Mouse (Mus musculus): ENCODE measurements around the gene Il18r1.

Gene Il18r1

DNA sequence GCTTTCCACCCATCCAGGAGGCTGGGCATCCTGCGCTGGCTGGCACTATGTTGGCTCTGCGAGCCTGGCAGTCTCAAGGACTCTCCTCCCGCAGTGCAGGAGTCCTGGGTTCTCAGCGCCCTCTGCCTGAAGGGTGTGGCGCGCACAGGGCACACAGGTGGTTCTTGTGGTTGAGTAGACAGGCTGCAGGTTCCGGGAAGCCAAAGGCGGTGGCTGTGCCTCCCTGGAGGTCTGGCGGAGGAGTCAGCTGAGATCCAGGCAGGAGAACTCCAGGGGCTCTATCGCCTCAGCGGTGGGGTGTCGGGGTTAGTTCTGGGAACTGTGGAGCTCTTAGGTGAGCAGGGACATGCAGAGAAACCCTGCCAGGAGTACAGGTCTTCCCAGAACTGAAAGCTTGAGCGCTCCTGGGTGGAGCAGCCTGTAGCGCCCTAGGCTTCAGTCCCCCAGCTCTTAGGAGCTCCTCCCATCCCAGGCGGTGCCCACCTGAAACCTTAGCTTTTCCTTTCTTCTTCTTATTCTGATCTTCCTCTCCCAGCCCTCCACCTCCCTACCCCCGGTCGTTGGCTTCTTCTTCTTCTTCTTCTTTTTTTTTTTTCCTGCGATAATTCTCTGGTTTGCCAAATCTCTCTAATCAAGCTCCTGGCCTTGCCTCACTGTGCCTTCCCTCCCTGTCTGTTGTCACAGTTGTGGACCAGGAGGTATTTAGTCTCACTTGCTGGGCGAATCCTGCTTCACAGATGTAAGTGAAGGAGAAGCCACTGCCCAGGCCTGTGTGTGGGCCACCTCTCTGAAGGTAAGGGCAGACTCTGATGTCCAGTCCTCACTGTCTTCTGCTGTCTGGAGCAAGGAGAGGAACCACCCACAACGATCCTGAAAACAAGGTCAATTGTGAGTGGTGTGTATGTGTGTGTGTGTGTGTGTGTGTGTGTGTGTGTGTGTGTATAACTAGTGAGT is at the start of gene Il18r1:
Il18r1 (plus strand) TSS at position 76 of the 954 bp plus-strand sequence.
- DNase-seq (ENCODE audit: low spot score), result peak; percentile 49

DNA sequence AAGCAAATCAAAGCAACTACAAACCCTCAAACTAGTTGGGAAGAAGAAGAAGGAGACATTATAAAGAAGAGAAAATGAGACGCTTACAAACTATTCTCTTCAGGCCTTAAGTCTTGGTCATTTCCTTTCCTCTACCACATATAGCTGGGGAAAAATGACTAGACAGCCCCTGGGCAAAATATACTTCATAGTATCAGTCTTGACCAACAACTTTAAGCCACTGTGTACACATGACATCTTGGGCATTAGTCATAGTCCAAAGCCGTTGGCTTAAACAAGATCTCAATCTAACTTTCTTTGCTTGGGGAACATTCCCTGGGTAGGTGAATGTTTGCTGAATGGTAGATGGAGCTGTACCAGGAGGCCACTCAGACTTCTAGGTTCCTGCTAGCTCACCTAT is 48.3 kb upstream of the Il18r1 start:
- DNase-seq (ENCODE audit: low spot score), result no peak

DNA sequence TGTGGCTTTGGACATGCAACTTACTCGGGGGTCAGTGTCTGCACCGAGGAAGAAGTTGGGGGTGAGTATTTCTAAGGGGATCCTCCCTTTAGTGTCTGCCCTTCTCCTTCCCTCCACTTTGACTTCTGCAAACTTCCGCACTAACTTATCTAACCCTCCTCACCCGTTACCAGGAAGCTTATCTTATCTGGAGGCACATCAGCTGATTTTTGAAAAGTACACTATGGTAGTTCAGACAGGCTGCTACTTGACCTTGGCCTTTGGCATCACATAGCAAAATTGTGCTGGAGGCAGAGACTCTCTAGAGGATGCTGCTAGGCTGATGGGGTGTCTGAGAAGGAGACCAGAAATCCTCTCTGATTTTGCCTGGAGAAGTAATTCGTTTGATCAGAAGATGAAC is 46.8 kb upstream of the Il18r1 start:
- DNase-seq (ENCODE audit: low spot score), result no peak

DNA sequence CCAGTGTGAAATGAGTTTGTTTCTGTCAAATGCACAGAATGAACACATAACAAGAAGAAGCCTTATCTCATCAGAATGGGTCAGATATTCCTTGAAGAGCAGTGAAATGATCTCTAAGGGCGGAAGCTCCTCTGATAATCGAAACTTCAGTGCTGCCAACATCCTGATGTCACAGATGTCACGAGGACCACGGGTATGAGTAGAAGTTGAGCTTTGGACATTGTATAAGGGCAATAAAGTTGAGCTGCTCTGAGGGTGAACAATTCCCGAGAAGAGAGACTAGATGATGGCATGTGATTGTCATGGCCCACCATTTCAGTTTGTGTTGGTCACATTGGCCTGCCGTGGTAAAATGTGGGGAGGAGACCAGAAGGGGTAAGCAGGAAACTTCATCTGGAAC is 41.5 kb upstream of the Il18r1 start:
- no peak for DNase-seq (ENCODE audit: low spot score)

DNA sequence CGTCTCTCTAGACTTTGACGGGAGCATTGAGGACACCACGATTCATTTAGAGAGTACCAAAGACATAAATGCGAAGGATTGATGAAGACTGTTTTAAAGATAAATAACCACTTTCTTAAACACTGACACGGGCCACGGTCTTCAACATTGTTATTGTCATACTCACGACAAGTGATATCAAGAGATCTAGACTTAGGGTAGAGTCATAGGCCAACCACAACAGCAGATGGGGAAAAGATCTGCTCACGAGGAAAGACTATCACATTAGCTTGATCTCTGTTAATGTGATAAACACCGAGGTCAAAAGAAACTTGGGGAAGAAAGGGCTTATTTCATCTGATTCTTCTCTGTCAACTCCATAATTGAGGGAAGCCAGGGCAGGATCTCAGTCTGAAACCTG is 38.1 kb upstream of the Il18r1 start:
- no peak for DNase-seq (ENCODE audit: low spot score)

DNA sequence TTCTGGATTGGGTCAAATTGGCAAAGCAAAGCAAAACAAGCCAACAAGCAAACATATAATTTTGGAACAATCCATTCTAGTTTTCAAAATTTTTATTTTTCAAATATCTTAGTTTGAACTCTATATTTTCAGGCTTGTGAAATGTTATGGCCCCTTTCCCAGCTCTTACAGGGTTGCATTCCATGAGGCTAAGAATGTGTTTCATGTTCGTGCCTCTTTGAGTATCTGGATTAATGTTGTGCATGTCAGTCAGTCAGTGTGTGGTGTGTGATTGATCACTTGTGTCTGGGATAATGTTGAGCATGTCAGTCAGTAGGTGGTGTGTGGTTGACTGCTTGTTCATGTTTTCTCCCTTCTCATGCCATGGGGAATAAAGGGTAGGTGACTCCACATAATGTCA is 37.5 kb upstream of the Il18r1 start:
- no peak for DNase-seq (ENCODE audit: low spot score)

DNA sequence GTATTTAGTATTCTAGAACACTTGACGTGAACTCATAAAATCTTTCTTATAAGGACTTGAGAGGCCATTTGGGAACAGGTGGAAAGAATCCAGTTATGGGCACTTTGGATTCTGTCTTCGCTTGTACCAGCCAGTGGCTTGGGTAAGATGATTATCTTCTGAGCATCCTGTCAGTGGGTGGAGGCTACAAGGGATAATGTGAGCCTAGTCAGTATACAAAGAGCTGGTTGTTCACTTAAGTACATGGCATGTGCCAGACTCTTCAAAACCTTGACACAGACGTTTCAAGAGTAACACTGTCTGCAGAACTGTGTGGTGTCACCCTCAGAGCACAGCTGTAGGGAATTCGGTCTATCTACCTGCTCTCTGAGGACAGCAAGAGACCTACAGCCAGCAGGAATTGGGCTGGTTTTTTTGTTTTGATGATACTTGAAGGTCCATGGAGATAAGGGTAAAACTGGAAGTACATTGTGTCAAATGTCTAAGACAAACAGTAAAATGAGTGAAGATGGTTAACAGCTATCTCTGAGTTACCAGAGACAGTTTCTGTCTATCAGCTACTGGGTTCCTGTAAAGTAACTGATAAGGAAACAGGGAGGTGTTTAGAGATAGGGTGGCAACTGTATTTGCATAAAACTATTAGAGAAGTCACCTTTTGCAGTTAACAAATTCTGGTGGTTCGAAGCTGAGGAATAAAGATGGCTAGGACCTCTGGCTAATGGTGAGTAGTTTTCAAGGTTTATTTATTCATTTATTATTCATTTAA is 36.3 kb upstream of the Il18r1 start, which contains the start of gene Il1rl1:
Il1rl1 (plus strand) TSS at position 661 of the 766 bp plus-strand sequence.
- DNase-seq (ENCODE audit: low spot score), result no peak

DNA sequence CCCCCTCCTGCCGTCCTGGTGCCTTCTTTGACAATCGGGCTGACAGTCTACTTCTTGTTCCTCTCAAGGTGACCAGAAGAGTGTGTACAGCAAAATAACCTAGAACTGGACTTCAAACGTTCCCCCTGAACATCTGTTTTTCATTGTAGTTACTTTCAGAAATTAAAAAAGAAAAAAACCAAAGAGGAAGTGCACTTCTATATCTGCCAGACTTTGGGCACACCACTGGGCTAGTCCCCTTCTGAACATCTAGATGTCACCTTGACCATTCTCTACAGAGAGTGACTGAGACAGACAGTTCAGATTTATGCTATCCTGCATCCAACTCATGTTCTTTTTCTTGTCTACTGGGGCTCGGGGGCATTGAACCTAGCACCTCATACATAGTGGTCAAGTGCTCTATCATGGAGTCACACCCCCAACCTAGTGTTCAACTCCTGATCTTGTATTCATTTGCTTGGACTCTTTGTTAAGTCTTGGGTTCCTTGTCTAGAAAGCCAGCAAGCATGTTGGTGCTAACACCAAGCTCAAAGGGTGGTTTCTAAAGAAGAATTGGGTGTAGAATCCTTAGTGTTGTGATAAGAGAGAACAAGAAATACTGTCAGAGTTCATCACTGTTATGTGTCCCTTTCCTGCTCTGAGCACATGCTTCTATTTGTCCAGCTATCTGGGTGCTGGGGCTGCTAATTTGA is 35.1 kb upstream of the Il18r1 start:
- DNase-seq (ENCODE audit: low spot score), result no peak

DNA sequence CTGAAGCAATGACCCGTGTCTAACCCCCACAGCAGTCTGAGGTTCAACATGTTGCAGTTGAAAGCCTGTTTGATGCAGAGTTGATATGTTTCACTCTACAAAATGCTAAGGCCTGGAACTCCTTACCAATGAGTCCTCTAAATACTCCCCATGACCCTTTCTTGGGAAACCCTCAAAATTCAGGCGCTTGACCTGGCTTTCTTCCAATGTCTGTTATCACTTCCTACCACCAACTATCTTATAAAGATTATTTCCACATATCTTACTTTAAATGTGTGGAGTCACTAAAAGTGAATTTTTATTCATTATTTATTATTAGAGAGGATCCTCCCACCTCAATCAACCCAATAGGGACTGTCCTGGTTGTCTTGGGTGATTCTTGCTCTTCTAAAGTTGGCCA is 33.2 kb upstream of the Il18r1 start:
- no peak for DNase-seq (ENCODE audit: low spot score)

DNA sequence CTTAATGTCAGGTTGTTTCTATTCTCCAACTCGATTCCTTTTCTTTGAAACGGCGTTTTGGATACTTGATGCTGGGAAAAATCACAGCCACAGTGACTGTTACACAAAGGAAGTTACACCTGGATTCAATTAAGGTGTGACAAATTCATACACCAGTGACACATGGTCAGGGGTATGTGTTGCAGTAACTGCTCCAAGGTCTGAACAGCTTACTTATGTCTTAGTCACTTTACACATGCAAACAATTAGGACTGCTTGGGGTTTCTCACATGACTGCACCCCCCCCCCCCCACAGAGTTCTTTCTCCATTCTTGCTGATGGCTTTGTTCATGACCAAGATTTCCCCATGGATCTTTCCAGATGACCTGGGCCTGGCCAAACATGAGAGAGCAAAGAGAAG is 29.4 kb upstream of the Il18r1 start:
- no peak for DNase-seq (ENCODE audit: low spot score)

DNA sequence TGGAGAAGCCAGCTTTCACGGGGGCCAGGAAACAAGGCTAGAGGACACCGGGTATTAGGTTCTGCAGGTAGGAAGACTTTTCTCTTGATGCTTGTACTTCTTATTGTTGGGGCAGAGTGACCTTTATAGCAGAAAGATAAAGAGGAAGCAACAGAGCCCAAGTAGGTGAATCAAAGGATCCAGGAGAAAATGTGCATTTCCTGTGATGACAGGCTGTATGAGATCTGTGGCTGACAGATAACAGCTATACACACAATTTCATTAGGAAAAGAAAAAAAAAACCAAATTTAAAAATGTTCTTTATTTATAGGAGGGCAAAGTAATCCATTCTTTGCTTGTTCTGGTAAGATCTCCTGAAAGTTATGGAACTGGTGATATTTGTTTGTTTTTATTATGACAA is 28.0 kb upstream of the Il18r1 start:
- no peak for DNase-seq (ENCODE audit: low spot score)

DNA sequence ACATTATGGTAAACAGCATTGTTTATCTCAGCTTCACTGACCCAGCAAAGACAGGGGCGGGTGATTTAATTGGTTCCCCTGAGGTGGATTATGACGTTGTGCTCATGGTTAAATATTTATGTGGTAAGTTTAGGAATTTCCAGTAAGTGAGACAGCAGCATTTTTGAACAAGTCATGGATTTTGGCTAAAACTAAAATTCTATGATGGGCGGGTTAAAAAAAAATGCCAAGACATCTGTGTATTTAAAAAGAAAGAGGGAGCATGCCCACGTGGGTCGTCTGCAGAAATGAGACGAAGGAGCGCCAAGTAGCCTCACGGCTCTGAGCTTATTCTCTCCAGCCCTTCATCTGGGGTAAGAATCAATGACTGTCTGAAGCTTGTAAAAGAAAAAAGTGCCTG is 25.8 kb upstream of the Il18r1 start:
- no peak for DNase-seq (ENCODE audit: low spot score)

DNA sequence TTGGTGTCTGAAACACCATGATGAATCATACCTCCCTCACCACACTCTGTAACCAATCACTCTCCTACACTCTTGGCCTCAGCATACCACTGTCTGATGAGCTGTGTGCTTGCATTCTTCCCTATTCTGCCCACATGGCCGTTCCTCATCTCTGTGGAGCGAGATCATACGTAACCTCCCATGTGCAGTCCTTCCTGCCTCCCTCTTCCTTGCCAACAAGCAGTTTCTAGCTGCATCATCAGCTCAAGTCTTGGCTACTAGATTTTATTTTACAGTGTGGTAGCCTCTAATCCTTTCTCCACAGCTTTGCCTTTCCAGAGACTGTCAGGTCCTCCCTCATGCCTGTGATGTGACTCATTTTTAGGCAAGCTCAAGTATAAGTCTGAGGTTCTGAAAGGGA is 20.6 kb upstream of the Il18r1 start:
- DNase-seq (ENCODE audit: low spot score), result no peak

DNA sequence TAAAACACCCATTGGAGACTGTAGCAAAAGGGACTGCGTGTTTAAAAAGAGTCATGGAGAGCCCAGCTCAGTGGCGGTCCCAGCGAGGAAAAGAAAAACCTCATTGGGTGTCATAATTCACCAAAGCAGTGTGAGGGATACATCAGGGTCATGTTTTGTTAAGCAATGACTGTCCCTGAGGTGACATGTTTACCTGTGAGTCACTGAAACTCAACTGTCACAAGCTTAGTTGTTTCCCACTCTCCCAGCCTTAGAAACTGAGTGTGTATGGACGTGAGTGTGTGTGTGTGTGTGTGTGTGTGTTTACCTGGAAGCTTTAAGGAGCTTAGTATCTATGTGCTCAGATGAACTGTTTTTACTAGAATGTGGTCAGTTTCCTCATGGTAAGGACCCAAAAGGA is 2.0 kb downstream of the Il18r1 start:
- DNase-seq (ENCODE audit: low spot score), result no peak

DNA sequence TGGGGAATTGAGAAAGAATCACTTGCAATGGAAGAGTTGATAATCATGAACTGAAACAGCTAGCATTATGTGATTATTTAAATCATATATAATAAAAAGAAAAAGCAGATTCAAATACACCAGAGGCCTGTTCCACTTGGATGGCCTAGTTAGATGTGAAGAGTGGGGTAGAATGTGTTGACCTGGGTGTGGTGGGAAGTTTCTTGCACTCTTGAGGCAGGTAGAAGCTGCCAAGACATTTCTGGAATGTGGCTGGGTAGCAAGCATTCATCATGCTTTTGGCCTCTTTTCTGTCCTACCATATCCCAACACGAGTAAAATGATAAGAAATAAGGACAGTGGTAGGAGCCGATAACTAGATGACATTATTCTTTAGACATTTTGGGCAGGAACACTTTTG is 3.5 kb downstream of the Il18r1 start:
- no peak for DNase-seq (ENCODE audit: low spot score)

DNA sequence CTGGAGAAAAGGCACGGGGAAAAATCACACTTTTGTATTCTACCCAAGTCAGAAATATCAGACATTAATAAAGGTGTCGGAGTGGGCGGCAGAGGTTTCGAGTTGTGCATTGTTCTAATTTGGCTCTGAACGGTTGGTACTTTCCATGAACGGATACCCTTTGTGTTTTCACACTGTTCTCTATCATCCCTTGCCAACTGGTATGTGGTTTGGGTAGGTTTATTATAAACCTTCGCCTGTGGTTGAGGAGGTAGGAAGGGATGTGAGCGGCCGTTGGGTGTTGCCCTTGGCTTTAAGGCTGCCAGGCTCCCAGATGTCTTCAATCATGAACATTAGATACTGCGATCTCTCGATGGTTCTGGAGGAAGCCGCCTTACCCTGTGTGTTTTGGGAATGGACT is 4.5 kb downstream of the Il18r1 start:
- no peak for DNase-seq (ENCODE audit: low spot score)

DNA sequence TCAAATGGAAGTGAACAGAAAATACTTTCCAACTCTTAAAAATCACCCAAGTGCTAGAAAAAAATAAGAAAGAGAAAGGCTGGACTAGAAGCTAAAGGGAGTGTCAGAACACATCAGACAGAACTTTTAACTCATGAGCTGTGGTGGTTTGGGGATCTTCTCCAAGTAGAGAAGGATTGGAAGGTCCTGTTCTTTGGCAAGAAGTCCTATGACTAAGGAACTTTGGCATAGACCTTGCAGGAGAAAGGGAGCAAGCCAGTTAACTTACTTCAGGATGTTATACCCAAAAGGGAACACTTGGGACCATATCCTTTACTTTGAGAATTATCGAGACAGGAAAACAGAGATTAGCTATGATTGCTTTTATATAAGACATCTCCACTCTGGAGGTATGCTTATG is 7.0 kb downstream of the Il18r1 start:
- no peak for DNase-seq (ENCODE audit: low spot score)

DNA sequence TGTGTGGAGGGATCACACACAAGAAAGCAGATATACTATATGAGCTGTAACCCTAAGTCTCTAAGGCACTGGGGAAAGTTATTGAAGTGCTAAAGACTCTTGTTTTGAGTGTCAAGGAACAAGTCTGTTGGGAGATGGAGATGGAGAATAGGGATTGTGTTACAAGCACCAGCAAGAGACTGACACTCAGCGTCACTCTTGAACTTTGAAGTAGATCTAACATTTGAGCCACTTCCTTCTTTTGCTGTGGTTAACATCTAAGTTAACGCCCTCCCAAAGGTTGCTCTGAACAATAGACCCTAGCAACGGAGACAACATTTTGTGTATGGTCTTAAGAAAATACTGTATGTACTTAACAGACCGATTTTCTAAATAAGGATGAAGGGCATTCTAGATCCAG is 8.3 kb downstream of the Il18r1 start:
- DNase-seq (ENCODE audit: low spot score), result no peak

DNA sequence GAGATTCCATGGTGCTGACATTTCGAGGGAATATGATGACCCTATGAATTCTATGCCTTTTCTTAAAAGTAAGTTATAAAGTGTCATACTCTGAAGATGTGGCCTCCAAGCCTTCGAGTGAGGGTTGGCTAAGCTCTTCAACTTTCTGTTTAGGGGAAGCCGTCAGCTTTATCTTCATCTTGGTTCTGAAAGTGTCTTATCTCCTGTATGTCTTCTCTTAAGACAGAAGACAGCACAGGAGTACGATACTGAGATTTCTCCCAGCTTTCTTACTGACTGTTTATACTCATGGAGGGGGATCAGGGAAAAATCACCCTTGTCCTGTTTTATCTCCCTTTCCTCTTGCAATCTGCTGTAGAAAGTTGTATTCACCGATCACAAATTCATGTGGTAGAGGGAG is 9.0 kb downstream of the Il18r1 start:
- DNase-seq (ENCODE audit: low spot score), result no peak

DNA sequence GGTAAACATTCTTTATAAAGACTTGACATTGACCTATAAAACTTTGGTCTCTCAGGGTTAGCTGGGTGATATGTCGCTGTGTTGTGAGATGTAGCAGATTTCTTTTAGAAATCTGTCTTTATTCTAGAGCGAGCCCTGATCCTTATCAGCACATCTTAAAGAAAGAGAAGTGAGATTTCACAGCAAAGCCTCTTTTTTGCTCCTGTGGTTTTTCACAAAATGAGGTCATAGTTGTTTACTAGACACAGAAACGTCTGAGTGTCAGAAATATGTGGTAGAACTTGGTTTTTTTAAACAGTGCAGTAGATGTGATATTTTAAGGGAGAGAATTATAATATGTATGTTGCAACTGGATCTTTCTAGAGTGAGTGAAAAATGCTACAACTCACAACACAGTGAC is 10.3 kb downstream of the Il18r1 start:
- no peak for DNase-seq (ENCODE audit: low spot score)

DNA sequence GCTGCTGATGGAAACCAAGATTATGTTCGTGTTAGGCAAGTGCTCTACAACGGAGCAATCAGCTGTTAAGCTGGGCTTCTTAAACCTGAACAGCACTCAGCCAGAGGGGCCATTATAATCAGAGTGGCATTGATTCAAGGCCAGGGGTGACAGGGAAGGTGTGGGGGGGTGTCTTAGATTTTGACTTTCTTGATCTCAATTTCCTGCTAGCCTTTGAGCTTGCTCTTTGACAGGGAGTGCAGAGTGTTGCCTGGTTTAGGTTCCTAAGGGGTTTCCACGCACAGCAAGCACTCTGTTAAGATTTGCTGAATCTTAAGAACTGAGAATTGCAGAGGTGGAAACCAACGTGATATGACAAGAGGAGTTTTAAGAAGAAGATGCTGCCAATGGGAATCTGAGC is 11.4 kb downstream of the Il18r1 start:
- no peak for DNase-seq (ENCODE audit: low spot score)

DNA sequence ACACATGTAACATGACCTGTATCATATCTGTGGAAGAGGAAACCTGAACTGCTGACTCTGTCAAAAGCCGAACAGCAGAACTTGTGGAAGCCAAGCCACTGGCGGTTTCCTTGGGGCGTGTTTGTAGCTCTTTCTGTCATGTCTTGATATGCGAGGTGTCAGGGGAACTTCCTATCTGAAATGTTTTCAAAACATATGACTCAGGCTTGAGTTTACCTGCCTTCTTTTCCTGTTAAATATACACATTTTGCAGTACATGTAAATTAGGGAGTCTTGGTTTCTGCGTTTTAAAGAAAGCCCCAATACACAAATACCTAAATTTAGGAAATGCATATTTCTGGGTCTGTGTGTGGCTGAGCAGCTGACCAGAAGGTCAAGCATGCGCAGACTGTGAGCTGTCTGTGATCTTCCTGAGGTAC is 14.2 kb downstream of the Il18r1 start:
- DNase-seq (ENCODE audit: low spot score), result no peak

DNA sequence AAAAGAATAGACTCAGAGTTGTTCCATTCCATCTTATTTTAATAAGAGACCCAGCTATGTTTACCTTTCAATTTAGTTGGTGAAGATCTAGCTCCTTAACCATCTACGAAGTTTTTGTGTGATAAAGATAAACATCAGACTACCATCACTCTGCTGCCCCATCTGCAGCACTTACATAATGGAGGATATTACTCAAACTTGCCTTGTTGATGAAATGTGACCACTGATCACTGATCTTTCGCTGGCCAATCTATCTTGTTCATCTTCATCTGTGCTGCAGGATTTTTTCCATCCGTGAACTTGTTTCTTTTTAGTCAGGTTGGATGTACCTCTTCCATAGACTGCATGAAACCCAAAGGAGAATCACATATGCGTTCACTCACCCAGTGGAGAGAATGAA is 29.2 kb downstream of the Il18r1 start:
- no peak for DNase-seq (ENCODE audit: low spot score)

Measured in ovary, postnatal 36 days (tissue).